ENCODE assay signal across 10 mouse cellular contexts in genomic region chr4:127330181-127331100, GRCm38 (mm10). TPM values are rescaled to one million over a fixed set of nuclear protein-coding genes. Genes with fewer than 3 reads are reported as not detected.
DNase-seq lines count a peak whose midpoint lies in the region; ATAC-seq lines count a peak whose summit lies in the region.
"Had no signal": no experiment of that assay in that cellular context is flagged by ENCODE, and none has a peak within 500 bp of the region (broad histone marks: within the 10 kb centered on the region; RNA-seq: fewer than 3 reads in every experiment).

Gene Gjb3 (minus strand): TSS chr4:127330844.

- WGBS in heart, embryonic 14.5 days: 2% methylated on average over 48 of the region's 49 CpGs
- WGBS in forebrain, embryonic 14.5 days: 2% methylated on average over 49 of the region's 49 CpGs
- 3% methylated on average over 49 of the region's 49 CpGs for WGBS in liver, embryonic 16.5 days (ENCODE audit: insufficient replicate concordance)

- DNase-seq in heart, adult 8-10 months (ENCODE audit: low spot score): no peak
- peak; percentile 48 for DNase-seq in Muller cell, postnatal 12 days (ENCODE audit: inconsistent ontology term)
- peak; percentile 25 for DNase-seq in forebrain, embryonic 14.5 days (ENCODE audit: low spot score)
- DNase-seq in layer of hippocampus, adult 9-10 months (ENCODE audit: low spot score): no peak

- no peak for ATAC-seq in heart, embryonic 14.5 days (ENCODE audit: insufficient number of reproducible peaks, insufficient read depth, low FRiP score, low read depth)
- no peak for ATAC-seq in forebrain, embryonic 14.5 days
- ATAC-seq in liver, embryonic 16.5 days (ENCODE audit: low read depth): no peak
- ATAC-seq in activated CD4-positive, CD25-positive, alpha-beta regulatory T cell, adult 4 months: no peak
- no peak for ATAC-seq in cerebellum, adult (ENCODE audit: insufficient number of reproducible peaks, low FRiP score, low TSS enrichment)
- ATAC-seq: Patski had no signal

- peak within 1 kb of the TSS; percentile 53 for H3K4me2 ChIP-seq in heart, embryonic 14.5 days (ENCODE audit: low read length)
- H3K4me2 ChIP-seq in forebrain, embryonic 14.5 days (ENCODE audit: low read length): peak within 1 kb of the TSS; percentile 39
- peak within 1 kb of the TSS; percentile 17; the same call in 1 of the 2 replicates for H3K4me2 ChIP-seq in liver, embryonic 16.5 days (ENCODE audit: low read depth, low read length)

- peak within 1 kb of the TSS in 1 of 2 experiments; percentile 13; a peak in 2 of 4 replicates for H3K4me3 ChIP-seq in heart, embryonic 14.5 days (ENCODE audit: control insufficient read depth in 1 of 2, insufficient read depth in 1 of 2, low read depth in 1 of 2, low read length in 2 of 2)
- peak within 1 kb of the TSS; percentile 12; the same call in 1 of the 2 replicates for H3K4me3 ChIP-seq in forebrain, embryonic 14.5 days (ENCODE audit: low read depth, low read length)
- H3K4me3 ChIP-seq in liver, embryonic 16.5 days (ENCODE audit: low read depth, low read length): peak within 1 kb of the TSS; percentile 8; the same call in 1 of the 2 replicates

- no peak within 1 kb of the TSS for H3K9ac ChIP-seq in heart, embryonic 14.5 days (ENCODE audit: low read length)
- peak within 1 kb of the TSS; percentile 7; the same call in 1 of the 2 replicates for H3K9ac ChIP-seq in forebrain, embryonic 14.5 days (ENCODE audit: low read length)
- H3K9ac ChIP-seq in liver, embryonic 16.5 days (ENCODE audit: low read depth, low read length): no peak within 1 kb of the TSS
- H3K9ac ChIP-seq: liver, embryonic 14.5 days had no signal

- peaks cover 71% of the 10 kb centered on the region for H3K27me3 ChIP-seq in heart, embryonic 14.5 days (ENCODE audit: control insufficient read depth, insufficient read depth, low read length)
- H3K27me3 ChIP-seq in forebrain, embryonic 14.5 days (replicated peaks; ENCODE audit: control insufficient read depth, insufficient read depth, low read length): peaks cover 37% of the 10 kb centered on the region
- peaks cover 26% of the 10 kb centered on the region for H3K27me3 ChIP-seq in liver, embryonic 16.5 days (ENCODE audit: control insufficient read depth, insufficient read depth, low read depth, low read length)
- H3K27me3 ChIP-seq: Patski had no signal

- H3K27ac ChIP-seq in heart, embryonic 14.5 days (replicated peaks in 1 of 2; ENCODE audit: control insufficient read depth in 1 of 2, insufficient read depth in 1 of 2, low read depth in 2 of 2, low read length in 2 of 2): no peak within 1 kb of the TSS
- no peak within 1 kb of the TSS for H3K27ac ChIP-seq in forebrain, embryonic 14.5 days (ENCODE audit: low read depth, low read length)
- no peak within 1 kb of the TSS for H3K27ac ChIP-seq in liver, embryonic 16.5 days (ENCODE audit: low read length)
- H3K27ac ChIP-seq: liver, embryonic 14.5 days had no signal

- no peaks in the 10 kb centered on the region for H3K36me3 ChIP-seq in heart, embryonic 14.5 days (ENCODE audit: control insufficient read depth, insufficient read depth, low read length)
- no peaks in the 10 kb centered on the region for H3K36me3 ChIP-seq in forebrain, embryonic 14.5 days (ENCODE audit: control insufficient read depth, insufficient read depth, low read length)
- no peaks in the 10 kb centered on the region for H3K36me3 ChIP-seq in liver, embryonic 16.5 days (ENCODE audit: control insufficient read depth, insufficient read depth)

- no peaks in the 10 kb centered on the region for H3K9me3 ChIP-seq in heart, embryonic 14.5 days (ENCODE audit: control insufficient read depth, low read length)
- H3K9me3 ChIP-seq in forebrain, embryonic 14.5 days (replicated peaks; ENCODE audit: control insufficient read depth, low read length): no peaks in the 10 kb centered on the region
- no peaks in the 10 kb centered on the region for H3K9me3 ChIP-seq in liver, embryonic 16.5 days (replicated peaks; ENCODE audit: control insufficient read depth, low read length)

- H3K4me1 ChIP-seq in heart, embryonic 14.5 days (ENCODE audit: control insufficient read depth in 2 of 2, insufficient read depth in 2 of 2, low read length in 2 of 2): peaks cover 5 to 10% of the 10 kb centered on the region in 2 experiments; a peak in 3 of 4 replicates
- peaks cover 3% of the 10 kb centered on the region; the same call in 1 of the 2 replicates for H3K4me1 ChIP-seq in forebrain, embryonic 14.5 days (ENCODE audit: control insufficient read depth, insufficient read depth, low read length)
- no peaks in the 10 kb centered on the region for H3K4me1 ChIP-seq in liver, embryonic 16.5 days (ENCODE audit: control insufficient read depth, low read depth, low read length)

RNA-seq across cellular contexts. Expression of gene Gjb3, which starts in this region (rescaled TPM):
- polyA plus RNA-seq in heart, embryonic 14.5 days (2014; fragmentation: Nextera tagmentation; extraction: Ambion mirVana): 0.12 TPM in 1 of 2 replicates, not detected in the other
- total RNA-seq in heart, adult 8-10 months (2022): under 1 TPM in 1 of 4 experiments, not detected in 3; 0.14 TPM
- not detected in 2 replicates for polyA plus RNA-seq in forebrain, embryonic 14.5 days (2014; fragmentation: Nextera tagmentation; extraction: Ambion mirVana)
- polyA plus RNA-seq in liver, embryonic 16.5 days (2015; fragmentation: Nextera tagmentation; extraction: Ambion mirVana): 0.18 and 0.33 TPM in 2 replicates
- polyA plus RNA-seq in activated CD4-positive, CD25-positive, alpha-beta regulatory T cell, adult 4 months (2017; shearing (Covaris generic)): not detected

Comparison
In these comparisons a context has a peak if more than half of its experiments do, and no peak if none do; other contexts are left out.
1. Peak in DNase-seq, H3K4me3 ChIP-seq, H3K9ac ChIP-seq and H3K4me2 ChIP-seq in forebrain, embryonic 14.5 days; RNA of the gene not detected or under 1 TPM.